Mouse (Mus musculus): ENCODE data around the gene Cttnbp2nl. TPM values are rescaled to one million over a fixed set of nuclear protein-coding genes. Genes with fewer than 3 reads are reported as not detected.

The Cttnbp2nl gene
- 24.3 and 24.8 TPM in 2 replicates for polyA plus RNA-seq (2014; fragmentation: Nextera tagmentation; extraction: Ambion mirVana)

DNA sequence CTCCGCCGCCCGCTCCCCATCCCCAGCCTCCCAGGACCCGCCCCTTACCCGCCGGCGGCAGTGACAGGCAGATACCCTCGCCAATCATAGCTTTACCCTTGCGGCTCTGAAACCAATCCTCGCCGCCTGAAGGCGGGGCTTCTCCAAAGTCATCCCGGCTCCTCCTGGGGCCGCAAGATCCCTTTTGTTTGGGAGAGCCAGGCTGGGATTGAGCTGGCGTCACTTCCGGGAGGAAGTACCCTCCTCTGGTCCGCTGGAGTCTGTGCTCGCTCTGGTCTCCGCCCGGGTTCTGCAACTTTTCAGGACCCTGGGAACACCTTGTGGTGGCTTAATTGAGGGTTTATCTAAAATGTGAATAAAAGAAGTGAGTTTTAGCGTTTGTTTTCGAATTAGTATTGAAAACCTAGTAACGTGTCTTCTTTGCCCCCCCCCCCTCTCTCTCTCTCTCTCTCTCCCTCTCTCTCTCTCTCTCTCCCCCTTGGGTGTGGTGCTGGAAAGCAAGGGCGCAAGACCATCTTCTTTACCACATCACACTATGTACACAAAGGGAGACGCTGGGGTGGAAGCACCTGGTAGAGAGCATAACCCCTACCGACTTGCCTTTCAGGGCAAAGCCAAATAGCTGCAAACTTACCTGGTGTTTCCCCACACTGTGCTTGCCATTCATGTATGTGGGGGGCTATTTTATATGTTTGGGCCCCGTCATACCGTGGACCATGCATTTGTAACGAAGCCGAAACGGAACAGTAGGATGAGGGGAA lies at the start of gene Cttnbp2nl:
Gene Cttnbp2nl (minus strand): TSS at position 210 of the 761 bp plus-strand sequence.
- Histone ChIP-seq H3K4me1 (ENCODE audit: control insufficient read depth, insufficient read depth, low read length) (peaks cover 18% of the 10 kb centered on the region), H3K9me3 (ENCODE audit: control insufficient read depth, low read depth, low read length) (no peaks in the 10 kb centered on the region), H3K4me2 (replicated peaks; ENCODE audit: low read depth, low read length) (peak within 1 kb of the TSS; percentile 76), H3K4me3 (ENCODE audit: low read depth, low read length) (peak within 1 kb of the TSS; percentile 80), H3K27ac (ENCODE audit: low read length) (peak within 1 kb of the TSS; percentile 61), H3K27me3 (ENCODE audit: control insufficient read depth, insufficient read depth, low read length) (no peaks in the 10 kb centered on the region), H3K9ac (replicated peaks; ENCODE audit: low read depth, low read length) (peak within 1 kb of the TSS; percentile 75), H3K36me3 (ENCODE audit: control insufficient read depth, insufficient read depth, low read length) (no peaks in the 10 kb centered on the region)
- ATAC-seq (ENCODE audit: insufficient number of reproducible peaks, insufficient read depth, low FRiP score, low read depth): peak; percentile 98
- WGBS: 2% methylated on average over 31 of the region's 31 CpGs

GRCm38 (mm10) chr3:105100270-105100589 lies 47.3 kb upstream of the Cttnbp2nl start:
- no peak overlapping the region for H3K27ac ChIP-seq (ENCODE audit: low read length)
- no peak for ATAC-seq (ENCODE audit: insufficient number of reproducible peaks, insufficient read depth, low FRiP score, low read depth)
- no peaks in the 10 kb centered on the region for H3K9me3 ChIP-seq (ENCODE audit: control insufficient read depth, low read depth, low read length)
- H3K4me3 ChIP-seq (ENCODE audit: low read depth, low read length): no peak overlapping the region
- H3K36me3 ChIP-seq (ENCODE audit: control insufficient read depth, insufficient read depth, low read length): no peaks in the 10 kb centered on the region
- H3K9ac ChIP-seq (replicated peaks; ENCODE audit: low read depth, low read length): no peak overlapping the region
- H3K4me1 ChIP-seq (ENCODE audit: control insufficient read depth, insufficient read depth, low read length): no peaks in the 10 kb centered on the region
- 71% methylated on average over 4 of the region's 4 CpGs for WGBS
- no peak overlapping the region for H3K4me2 ChIP-seq (replicated peaks; ENCODE audit: low read depth, low read length)
- no peaks in the 10 kb centered on the region for H3K27me3 ChIP-seq (ENCODE audit: control insufficient read depth, insufficient read depth, low read length)

DNA sequence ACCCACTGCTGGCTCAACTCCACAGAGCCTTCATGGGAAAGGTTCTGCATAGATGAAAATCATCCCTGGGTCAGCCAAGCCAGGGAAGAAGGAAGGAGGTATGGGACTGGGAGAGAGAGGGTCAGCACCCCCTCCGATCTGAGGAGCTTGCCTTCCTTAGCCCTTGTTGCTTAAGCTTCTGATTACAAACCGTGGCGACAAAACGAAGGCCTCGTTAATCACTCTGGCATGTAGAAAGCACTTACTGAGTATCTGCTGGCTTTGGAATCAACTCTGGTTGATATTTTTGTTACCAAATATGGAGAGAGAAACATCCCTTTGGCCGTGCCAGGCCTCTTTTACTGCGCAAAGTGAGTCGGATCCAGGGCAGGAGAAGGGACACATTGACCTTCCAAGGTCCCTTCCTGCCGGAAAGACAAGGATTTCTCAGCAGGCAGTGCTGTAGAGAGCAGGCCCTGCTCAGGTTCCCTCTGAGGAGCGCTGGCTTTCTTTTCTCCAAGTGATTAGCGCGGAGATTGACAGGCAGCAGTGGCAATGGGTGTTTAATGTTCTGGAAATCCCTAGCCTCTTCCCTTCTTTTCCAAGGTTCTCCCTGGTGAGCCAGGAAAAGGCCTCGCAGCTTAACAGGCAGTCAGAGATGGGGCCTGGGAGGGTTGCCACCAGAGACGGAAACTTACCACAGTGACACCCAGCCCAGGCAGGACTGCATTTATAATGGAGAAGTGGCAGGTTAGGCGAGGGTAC lies 46.8 kb upstream of the Cttnbp2nl start:
- WGBS: 30% methylated on average over 15 of the region's 15 CpGs
- H3K27ac ChIP-seq (ENCODE audit: low read length): peak overlapping the region; percentile 39; the same call in 1 of the 2 replicates

GRCm38 (mm10) chr3:105097581-105097980 lies 44.6 kb upstream of the Cttnbp2nl start:
- Histone ChIP-seq H3K9me3 (ENCODE audit: control insufficient read depth, low read depth, low read length) (no peaks in the 10 kb centered on the region), H3K9ac (replicated peaks; ENCODE audit: low read depth, low read length) (no peak overlapping the region), H3K27ac (ENCODE audit: low read length) (no peak overlapping the region), H3K36me3 (ENCODE audit: control insufficient read depth, insufficient read depth, low read length) (no peaks in the 10 kb centered on the region), H3K4me2 (replicated peaks; ENCODE audit: low read depth, low read length) (no peak overlapping the region), H3K4me1 (ENCODE audit: control insufficient read depth, insufficient read depth, low read length) (no peaks in the 10 kb centered on the region), H3K27me3 (ENCODE audit: control insufficient read depth, insufficient read depth, low read length) (no peaks in the 10 kb centered on the region), H3K4me3 (ENCODE audit: low read depth, low read length) (no peak overlapping the region)
- 79% methylated on average over 4 of the region's 4 CpGs for WGBS
- ATAC-seq (ENCODE audit: insufficient number of reproducible peaks, insufficient read depth, low FRiP score, low read depth): no peak

More for the DNA sequence above, 46.8 kb upstream of the Cttnbp2nl start:
- Histone ChIP-seq H3K4me3 (ENCODE audit: low read depth, low read length) (no peak overlapping the region), H3K9me3 (ENCODE audit: control insufficient read depth, low read depth, low read length) (no peaks in the 10 kb centered on the region), H3K9ac (replicated peaks; ENCODE audit: low read depth, low read length) (no peak overlapping the region), H3K36me3 (ENCODE audit: control insufficient read depth, insufficient read depth, low read length) (no peaks in the 10 kb centered on the region), H3K4me1 (ENCODE audit: control insufficient read depth, insufficient read depth, low read length) (no peaks in the 10 kb centered on the region), H3K4me2 (replicated peaks; ENCODE audit: low read depth, low read length) (no peak overlapping the region), H3K27me3 (ENCODE audit: control insufficient read depth, insufficient read depth, low read length) (no peaks in the 10 kb centered on the region)
- no peak for ATAC-seq (ENCODE audit: insufficient number of reproducible peaks, insufficient read depth, low FRiP score, low read depth)

- Histone ChIP-seq H3K4me3 (ENCODE audit: low read depth, low read length) (no peak overlapping the region), H3K36me3 (ENCODE audit: control insufficient read depth, insufficient read depth, low read length) (no peaks in the 10 kb centered on the region), H3K27ac (ENCODE audit: low read length) (no peak overlapping the region), H3K4me2 (replicated peaks; ENCODE audit: low read depth, low read length) (no peak overlapping the region), H3K9ac (replicated peaks; ENCODE audit: low read depth, low read length) (no peak overlapping the region), H3K27me3 (ENCODE audit: control insufficient read depth, insufficient read depth, low read length) (no peaks in the 10 kb centered on the region), H3K4me1 (ENCODE audit: control insufficient read depth, insufficient read depth, low read length) (no peaks in the 10 kb centered on the region), H3K9me3 (ENCODE audit: control insufficient read depth, low read depth, low read length) (no peaks in the 10 kb centered on the region)
- no peak for ATAC-seq (ENCODE audit: insufficient number of reproducible peaks, insufficient read depth, low FRiP score, low read depth)
- WGBS: 84% methylated on average over 5 of the region's 5 CpGs
Measured at GRCm38 (mm10) chr3:105095026-105095425, 42.1 kb upstream of the Cttnbp2nl start.

- WGBS: 53% methylated on average over 2 of the region's 2 CpGs
- Histone ChIP-seq H3K4me1 (ENCODE audit: control insufficient read depth, insufficient read depth, low read length) (no peaks in the 10 kb centered on the region), H3K36me3 (ENCODE audit: control insufficient read depth, insufficient read depth, low read length) (no peaks in the 10 kb centered on the region), H3K4me2 (replicated peaks; ENCODE audit: low read depth, low read length) (no peak overlapping the region), H3K4me3 (ENCODE audit: low read depth, low read length) (no peak overlapping the region), H3K9me3 (ENCODE audit: control insufficient read depth, low read depth, low read length) (no peaks in the 10 kb centered on the region), H3K9ac (replicated peaks; ENCODE audit: low read depth, low read length) (no peak overlapping the region), H3K27me3 (ENCODE audit: control insufficient read depth, insufficient read depth, low read length) (no peaks in the 10 kb centered on the region), H3K27ac (ENCODE audit: low read length) (no peak overlapping the region)
- ATAC-seq (ENCODE audit: insufficient number of reproducible peaks, insufficient read depth, low FRiP score, low read depth): no peak
Measured at GRCm38 (mm10) chr3:105094448-105094847, 41.5 kb upstream of the Cttnbp2nl start.

DNA sequence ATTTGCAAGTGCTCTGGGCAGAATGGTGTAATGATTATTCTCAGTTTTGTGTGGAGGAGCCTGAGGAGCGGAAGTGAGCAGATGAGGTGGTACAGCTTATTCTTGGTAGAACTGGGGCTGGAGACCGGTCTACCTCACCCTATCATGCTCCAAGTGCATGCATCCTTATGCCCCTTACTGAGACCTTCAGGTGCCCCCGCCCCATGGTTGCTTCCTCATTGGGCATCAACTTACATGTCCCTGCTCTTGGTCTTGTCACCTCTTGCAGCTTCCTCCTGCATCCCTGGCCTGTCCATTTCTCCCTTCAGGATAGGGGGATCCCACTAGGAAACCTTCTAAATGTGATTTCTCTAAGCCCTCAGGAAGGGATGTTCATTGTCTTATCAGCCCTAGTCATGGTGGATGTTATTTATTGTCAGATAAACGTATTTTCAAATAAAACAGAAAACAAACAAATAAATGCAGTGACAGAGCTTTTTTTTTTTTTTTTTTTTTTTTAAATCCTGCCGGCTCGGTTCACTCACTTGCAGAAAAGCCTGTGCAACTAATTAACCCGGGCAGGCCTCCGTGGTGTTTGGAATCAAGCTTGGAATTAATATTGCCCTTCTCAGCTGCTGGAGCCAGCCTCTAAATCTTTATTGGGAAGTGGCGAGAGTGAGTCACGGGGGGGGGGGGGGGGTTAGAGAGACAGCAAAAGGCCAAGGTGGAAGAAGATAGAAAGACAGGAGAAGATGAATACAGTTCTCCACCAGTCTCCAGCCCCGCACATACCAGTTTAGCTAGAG lies 40.0 kb upstream of the Cttnbp2nl start:
- H3K9me3 ChIP-seq (ENCODE audit: control insufficient read depth, low read depth, low read length): no peaks in the 10 kb centered on the region
- no peaks in the 10 kb centered on the region for H3K4me1 ChIP-seq (ENCODE audit: control insufficient read depth, insufficient read depth, low read length)
- H3K4me2 ChIP-seq (replicated peaks; ENCODE audit: low read depth, low read length): no peak overlapping the region
- H3K4me3 ChIP-seq (ENCODE audit: low read depth, low read length): no peak overlapping the region
- no peak for ATAC-seq (ENCODE audit: insufficient number of reproducible peaks, insufficient read depth, low FRiP score, low read depth)
- no peak overlapping the region for H3K27ac ChIP-seq (ENCODE audit: low read length)
- no peaks in the 10 kb centered on the region for H3K36me3 ChIP-seq (ENCODE audit: control insufficient read depth, insufficient read depth, low read length)
- H3K27me3 ChIP-seq (ENCODE audit: control insufficient read depth, insufficient read depth, low read length): no peaks in the 10 kb centered on the region
- 72% methylated on average over 11 of the region's 11 CpGs for WGBS
- no peak overlapping the region for H3K9ac ChIP-seq (replicated peaks; ENCODE audit: low read depth, low read length)

DNA sequence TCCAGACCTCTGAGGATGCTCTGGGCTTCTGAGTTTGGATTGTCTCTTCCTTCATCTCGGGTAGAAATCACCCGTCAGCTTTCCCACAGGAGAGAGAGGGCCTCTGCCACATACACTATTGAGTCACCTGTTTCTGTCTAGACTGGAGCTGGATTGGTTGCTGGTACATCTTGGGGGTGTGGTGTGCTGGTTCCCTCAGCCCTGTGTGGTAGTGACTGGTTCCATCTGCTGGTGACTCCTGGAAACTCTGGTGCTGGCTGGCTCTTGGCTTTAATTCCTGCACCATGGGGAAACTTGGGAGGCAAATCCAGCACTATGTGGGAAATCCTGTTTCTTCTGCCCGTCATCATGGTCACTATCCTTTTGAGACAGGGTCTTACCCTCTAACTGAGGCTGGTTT lies 38.0 kb upstream of the Cttnbp2nl start:
- H3K4me2 ChIP-seq (replicated peaks; ENCODE audit: low read depth, low read length): no peak overlapping the region
- H3K36me3 ChIP-seq (ENCODE audit: control insufficient read depth, insufficient read depth, low read length): no peaks in the 10 kb centered on the region
- H3K27me3 ChIP-seq (ENCODE audit: control insufficient read depth, insufficient read depth, low read length): no peaks in the 10 kb centered on the region
- WGBS: 37% methylated on average over 3 of the region's 3 CpGs
- 0 out of 2 replicates have a peak, but pooled peaks have one; percentile 48 for ATAC-seq (ENCODE audit: insufficient number of reproducible peaks, insufficient read depth, low FRiP score, low read depth)
- no peak overlapping the region for H3K27ac ChIP-seq (ENCODE audit: low read length)
- H3K4me1 ChIP-seq (ENCODE audit: control insufficient read depth, insufficient read depth, low read length): no peaks in the 10 kb centered on the region
- no peak overlapping the region for H3K9ac ChIP-seq (replicated peaks; ENCODE audit: low read depth, low read length)
- no peaks in the 10 kb centered on the region for H3K9me3 ChIP-seq (ENCODE audit: control insufficient read depth, low read depth, low read length)
- no peak overlapping the region for H3K4me3 ChIP-seq (ENCODE audit: low read depth, low read length)
